Mouse (Mus musculus): ENCODE measurements around the gene Mecom.

- TF ChIP-seq TAL1 (IDR thresholded peaks at IDR 0.05; ENCODE audit: low read length) (no peak), GATA1 (IDR thresholded peaks at IDR 0.05; ENCODE audit: low read length) (no peak)
These were observed 41.3 kb downstream of the Mecom start for GRCm38 (mm10) chr3:30506329-30507027.
